Mouse (Mus musculus): ENCODE measurements at regions not wholly inside any gene's neighbourhood (a gene's known extent, or its start where the extent isn't known, plus 50 kb on each side); places are given as distances from the start of the nearest gene placed in this dataset.

DNA sequence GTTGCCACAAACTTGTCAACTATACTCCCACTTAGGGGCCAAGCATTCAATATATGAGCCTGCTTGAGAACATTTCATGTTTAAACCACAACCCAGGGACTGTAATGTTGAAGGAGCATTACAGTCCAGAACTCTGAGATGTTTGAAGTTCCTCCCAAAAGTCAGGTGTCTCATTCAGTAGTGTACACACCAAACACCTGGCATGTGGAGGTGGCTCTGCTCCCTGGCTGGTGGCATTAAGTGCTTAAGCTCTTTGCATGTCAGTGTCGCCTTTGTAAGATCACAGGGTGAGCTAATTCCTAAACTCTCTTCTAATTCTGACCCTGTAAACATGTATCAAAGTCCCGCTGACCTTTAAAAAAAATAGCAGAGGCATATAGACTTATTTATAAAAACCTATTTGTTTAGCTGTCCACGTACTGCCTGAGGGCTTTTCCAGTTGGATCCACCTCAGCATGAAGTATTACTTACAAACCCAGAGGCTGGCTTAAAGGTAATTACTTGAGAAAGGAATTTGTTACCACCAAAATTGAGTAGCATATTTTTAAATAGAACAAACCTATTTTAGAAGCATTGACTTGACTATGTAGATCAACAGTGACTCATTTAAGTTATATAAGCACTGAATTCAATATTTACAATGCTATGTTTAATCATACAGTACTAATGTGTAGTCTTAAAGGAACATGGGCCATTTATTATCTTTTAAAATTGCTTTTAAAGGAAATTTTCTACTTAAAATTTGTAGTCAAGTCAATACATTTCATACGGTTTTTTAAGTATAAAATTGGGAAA lies 276.3 kb upstream of the Fermt1 start:
- no peak for DNase-seq

DNA sequence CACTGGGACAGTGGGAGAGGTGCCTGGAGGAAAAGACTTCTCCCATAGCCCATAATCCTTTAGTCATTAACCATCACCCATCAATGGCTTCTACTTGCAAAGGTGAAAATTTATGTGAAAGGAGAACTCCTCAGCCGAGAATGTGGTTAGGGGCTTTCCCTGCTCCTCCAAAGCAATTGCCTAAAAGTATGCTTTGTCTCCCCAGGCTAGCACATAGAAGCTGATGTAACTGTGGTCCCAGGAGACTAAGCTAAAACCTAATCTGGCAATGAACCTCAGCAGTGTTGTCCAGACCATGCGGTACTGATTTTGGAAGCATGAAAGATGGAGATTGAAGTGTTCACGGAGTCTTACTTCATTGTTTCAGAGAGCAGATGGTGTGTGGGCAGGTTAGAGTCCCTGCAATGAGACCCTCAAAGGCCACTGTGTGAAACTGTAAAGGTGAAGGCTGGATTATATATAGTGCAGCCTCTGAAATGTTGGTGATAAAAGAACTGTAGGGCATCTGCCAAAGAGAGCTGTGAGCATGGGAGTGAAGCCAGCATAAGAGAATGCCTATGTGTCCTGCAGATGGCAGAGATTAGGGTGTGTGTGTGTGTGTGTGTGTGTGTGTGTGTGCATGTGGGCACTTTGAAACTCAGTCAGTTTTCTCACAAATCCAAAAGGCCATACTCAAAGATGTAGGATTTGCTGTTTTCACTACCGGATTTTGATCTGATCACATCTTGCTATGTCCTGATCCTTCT lies 289.6 kb upstream of the Fermt1 start:
- no peak for DNase-seq

DNA sequence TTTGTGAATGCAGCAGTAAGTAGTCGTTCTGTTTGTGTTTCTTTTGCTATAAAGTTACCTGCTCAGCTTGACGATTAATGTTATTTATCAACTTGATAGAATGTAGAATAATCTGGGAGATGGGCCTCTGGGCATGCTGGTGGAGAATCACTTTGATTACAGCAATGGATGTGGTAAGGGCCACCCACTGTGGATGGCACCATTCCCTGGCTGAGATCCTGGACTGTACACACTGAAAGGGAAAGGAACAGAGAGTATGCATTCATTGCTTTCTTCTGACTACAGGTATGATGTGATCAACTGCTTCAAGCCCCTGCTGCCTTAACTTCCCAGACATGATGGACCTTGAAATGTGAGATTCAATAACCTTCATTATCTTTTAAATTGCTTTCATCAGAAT lies 299.8 kb upstream of the Bmp2 start:
- no peak for DNase-seq

DNA sequence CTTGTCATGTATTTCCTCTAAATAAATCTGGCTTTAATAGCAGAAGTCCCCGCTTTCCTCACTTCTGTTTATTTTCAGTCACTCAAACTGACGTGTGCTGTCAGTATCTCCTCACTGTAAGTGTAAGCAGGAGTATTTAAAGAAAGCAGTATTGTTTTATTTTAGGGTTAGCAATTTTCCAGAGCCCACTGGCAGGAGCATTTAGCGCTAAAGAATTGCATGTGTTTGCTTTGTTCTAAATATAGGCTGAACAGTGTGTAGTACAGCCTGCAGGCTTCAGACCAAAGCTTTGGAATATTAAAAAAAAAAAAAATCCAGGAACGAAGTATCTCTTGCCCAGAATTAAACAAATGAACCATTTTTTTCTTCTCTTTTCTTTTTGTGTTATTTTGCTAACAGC lies 277.5 kb upstream of the Bmp2 start:
- no peak for DNase-seq

DNA sequence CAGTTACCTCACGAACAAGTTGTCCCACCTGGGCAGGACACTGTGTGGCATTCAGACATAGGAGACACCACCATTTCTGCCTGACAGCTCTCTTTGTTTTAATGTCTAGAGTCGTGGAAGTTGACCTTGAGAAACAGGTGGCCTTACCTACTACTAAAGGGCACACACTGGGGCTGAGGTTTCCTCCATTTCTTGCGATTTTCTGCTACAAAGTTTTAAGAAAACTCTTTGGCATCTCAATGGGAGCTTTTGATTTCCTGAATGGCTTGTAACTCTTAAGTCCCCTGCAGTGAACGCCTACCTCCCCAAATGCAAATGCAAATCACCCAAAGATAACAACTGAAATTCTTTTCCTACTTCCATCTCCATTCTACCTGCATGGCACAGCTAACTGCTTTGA lies 273.4 kb upstream of the Bmp2 start:
- DNase-seq: no peak

DNA sequence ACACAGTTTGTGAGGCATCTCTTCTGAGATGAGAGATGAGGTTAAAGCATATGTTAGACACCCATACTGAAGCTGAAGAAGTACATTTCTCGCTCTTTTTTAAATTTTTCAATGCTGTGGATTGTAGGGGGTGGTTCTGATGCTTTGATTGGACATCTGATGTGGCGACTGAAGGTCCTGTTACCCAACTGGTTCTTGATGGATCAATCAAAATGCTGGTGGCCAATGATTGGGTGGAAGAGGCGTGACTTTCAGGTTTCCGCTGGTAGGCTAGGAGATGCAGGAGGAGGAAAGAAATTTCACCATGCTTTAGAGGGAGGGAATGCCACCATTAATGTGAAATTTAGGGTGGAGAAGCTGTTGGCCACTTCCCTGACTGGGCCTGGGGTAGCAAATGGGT lies 272.7 kb upstream of the Bmp2 start:
- no peak for DNase-seq

DNA sequence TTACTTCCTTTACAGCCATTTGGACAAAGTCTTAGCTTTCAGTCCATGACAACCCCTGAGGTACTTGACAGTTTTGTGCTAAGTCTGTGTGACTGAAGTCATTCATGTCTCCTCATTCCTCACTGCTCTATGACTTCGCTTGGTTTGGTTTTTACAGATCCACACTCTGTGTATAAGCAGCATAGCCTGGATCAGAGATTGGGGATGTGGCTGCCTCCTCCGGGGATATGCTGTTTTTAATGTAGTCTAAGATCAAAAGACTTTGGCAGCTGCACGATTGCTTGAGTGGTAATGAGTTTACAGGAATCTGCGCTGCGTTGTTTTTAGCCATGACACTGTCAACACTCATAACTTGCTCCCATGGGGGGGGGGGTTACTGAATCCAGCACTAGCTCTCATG lies 269.3 kb upstream of the Bmp2 start:
- no peak for DNase-seq

DNA sequence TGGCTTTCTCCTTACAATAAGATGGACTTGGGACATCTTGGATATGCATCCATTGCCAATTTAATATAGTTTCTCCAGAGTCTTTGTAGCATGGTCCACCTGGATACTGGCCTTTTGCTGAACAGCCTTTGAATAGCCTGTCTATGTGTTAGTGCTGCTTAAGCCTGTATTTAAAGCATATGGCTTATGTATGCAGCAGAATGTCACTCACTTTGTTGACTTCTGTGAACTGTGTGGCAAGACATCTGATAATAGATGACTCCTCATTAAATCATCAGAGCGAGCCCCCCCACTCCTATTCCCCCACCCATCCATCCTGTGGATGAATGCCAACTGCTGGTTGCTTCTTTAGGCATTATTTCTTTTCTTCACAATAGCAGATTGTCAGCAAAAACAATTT lies 268.2 kb upstream of the Bmp2 start:
- no peak for DNase-seq

DNA sequence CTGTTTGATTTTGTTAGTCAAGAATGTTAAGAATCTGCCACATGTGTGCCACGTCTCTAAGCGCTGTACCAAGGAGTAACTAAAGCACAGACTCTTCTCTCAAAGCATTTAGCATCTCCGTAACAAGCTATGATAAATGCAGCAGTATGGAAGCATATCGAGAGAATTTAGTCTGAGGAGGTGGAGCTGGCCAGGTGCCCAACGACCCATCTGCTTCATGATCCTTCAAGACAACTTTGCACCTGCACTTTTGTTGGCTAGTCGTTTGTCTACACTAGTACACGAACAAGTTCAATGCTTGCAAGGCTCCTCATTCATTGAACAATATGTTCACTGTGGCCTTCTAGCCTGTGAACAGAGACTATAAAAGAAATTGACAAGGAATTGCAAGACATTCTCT lies 257.8 kb upstream of the Bmp2 start:
- peak; percentile 6 for DNase-seq

DNA sequence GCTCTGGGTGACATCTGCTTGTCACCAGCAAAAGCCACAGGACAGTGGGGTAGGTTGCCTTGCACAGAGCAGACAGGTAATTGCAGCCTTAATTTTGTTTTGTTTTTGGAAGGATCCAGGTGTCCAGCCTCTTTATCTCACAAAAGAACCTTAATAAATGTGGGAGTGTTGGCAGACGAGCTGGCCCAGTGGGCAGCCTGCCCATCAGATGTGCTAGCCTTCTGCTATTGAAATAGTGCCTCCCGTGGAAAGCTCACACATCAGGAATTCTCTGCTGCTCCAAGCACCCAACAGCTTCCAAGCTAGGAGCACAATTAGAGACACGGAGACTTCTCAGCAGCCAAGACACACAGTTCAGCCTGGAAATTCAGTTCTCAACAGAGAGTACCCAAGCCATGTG lies 246.0 kb upstream of the Bmp2 start:
- peak; percentile 4 for DNase-seq

DNA sequence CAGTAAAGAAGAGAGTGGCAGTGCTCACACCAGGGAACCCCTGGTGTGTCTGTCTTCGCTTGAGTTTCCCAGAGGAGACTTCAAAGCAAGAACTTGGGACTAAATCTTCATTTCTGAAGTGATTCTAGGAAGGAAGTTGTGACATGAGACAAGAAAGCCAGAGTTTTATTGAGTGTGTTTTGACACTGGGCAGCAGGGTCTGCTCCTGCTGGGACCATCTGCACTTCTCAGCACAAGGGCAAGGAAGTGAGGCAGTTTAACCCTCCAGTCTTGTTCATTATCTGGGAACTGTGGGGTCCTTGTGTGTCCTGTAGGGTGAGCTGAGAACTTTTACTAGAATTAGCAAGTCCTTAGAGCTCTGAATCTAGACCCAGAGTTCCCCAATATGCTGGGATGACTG lies 241.0 kb upstream of the Bmp2 start:
- no peak for DNase-seq

DNA sequence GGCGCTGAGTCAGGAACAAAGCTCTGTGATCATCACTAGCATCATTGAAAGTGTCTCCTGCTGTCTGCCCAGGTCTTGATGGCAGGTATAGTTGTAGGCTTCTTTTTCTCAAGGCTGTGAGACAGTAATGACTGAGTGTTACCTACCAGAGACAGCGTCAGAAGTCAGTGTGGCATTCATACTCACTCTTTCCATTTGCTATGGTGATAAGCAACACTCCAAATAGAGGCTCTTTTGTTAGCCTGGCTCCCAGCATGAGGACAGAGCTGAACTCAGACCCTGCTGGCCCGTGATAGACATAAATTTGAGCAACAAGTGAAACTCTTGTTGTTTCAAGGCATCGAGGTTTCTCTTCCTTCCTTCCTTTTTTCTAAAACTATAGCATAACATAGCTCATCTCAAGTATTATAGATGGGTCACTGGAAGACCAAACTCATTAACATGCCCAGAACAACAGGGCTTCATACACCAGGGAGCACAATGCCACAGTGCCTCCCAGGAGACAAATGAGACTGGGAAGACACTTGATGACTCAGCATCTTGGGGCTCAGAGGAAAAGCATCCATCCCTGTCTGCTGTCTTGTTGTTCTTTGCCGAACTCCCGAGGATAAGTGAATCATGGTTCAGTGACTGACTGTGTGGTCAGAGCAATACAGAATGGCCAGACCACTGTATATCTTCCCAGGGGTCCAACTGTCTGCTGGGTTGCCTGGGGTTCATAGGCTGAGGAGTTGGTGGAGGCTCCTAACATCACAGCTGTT lies 225.5 kb upstream of the Bmp2 start:
- no peak for DNase-seq

DNA sequence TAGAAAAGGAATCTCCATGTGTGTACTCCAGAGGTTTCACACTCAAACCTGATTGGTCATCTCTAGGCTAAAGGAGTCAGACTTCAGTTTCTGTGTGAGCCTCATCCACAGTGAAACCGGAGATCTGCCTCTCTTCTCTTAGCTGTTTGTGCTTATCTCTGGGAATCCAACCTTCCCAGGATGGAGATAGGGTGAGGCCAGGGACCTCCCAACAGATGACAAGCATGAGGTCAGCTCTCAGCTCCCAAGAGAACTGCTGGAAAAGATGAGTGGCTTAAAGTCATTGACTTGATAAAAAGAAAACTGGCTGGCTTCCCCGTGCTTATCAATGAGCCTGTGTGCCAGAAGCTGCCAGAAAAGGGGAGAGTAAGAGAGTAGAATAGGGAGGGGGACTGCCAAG lies 224.3 kb upstream of the Bmp2 start:
- DNase-seq: no peak

DNA sequence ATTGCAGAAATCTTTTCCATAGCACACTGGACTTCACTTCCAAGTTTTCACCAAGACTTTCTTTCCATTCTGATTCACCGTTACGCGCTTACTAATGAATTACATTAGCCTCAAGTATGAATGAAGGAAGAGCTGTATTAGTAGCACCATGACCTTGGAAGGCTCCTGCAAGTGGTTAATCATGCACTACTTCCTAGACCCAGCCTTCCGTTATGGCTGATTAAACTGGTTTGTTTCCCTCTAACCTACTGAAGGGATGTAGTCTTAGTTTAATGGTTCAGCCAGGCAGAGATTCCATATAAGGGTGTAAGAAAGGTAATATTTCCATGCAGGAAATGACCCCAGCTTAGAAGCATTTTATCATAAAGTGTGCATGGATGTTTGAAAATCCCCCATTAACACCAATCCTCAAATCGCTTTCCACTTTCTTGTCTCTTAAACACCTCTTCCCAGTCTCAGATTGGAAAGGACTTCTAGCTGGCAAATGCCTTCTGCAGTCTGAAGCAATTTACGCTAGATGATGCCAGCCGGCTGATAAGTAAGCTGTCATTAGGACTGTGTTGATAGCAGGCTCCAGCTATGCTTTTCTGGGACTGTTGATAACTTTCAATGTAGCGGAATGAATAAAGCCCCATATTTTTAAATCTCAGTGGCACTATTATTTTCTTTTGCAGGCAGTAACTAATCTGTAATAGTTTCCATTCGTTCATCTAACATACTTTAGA lies 215.6 kb upstream of the Bmp2 start:
- no peak for DNase-seq

DNA sequence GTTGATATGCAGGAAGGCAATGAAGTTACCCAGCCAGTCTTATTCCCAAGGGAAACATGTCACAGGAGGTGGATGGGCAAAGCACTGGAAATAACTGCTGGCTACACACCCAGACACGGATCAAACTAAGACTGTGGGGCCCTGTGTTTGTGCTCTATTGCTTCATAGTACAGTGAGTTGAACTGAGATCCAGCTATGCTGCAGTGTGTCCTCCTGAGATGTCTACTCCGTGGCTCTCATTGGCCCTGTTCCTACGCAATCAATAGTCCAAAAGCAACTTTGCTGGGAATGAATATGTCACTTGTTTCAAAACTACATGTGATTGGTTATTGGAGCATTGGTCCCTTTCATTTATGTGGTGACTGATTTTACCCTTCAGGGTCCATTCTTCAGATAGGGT lies 213.8 kb upstream of the Bmp2 start:
- no peak for DNase-seq

DNA sequence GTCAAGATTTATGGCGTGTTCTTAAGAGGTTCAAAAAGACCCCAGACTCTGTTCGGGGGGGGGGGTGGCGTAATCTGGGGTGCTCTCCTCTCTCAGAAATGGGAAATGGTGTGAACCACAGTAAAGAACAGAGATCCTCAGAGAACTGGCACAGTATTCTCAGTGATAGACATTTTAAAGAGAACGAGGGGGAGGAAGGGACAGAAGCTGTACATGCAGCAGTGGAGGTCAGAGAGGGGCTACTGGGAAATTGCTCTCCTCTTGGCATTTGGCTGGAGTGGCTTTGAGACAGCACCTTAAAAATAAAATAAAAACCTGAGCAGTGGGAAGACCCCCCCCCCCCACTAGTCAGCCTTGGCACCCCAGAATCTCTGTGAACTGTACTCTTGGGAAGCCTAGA lies 210.6 kb upstream of the Bmp2 start:
- no peak for DNase-seq

DNA sequence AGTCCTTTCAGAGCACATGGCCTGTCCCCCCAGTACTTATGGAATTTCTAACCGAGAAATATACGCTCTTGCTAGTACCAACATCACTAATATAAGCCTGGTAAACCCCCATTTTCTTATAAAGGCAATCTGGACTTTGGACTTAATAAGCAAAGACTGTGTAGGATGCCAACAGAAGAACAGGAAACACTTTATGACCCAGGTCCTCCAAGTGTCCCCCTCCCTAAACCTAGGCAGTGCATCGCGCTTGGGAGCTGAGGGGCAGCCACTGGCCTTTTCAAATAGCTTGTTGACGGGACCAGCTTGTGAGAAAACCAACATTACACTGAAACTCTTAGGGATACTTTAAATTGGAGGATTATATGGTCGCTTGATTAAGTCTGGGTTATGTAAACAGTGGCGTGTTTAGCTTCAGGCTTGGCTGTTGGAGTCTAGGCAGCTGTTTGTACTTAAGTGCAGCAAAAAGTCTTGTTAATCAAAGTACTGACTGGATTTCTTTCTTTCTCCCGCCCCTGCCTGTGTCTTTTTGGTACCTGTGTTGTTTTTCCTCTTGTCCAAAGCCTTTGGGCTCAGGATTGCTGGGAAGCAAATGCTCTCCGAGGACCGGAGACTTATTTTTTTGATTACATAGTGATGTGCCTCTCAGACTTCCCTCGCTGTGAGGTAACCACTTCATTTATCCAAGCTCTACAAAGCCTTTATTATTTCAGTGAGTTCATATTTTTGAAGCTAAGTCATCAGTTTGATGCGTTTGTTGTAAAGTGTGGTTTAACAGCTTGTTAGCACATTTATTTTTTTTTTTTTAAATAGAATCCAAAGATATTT lies 205.8 kb upstream of the Bmp2 start:
- no peak for DNase-seq

DNA sequence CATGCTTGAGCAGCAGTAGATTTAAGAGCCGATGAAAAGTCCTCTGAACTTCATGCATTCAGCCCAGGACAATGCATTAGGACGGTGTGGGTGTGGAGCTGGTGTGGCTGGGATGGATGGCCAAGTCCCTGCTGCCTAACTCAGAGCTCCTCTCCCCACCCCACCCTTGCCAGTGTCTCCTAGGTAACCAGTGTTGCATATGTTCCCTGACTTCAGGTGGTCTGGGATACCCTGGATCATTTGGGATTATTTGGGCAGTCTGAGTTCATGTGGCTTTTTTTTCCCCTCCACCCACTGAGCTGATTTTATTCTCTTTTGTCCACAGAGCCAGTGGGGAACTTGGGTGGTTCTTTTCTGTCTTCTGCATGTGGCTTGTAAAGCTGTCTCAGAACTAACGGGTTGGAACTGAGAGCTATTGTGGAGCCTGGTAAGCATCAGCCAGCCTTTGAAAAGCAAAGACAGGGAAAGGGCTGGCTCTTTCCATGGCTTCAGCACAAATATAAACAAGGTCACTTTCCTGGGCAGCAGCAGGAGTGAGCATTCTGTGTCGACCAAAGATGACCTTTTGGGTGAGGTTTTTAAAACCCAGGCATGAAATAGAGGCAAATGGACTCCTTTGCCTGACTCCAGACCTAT lies 205.1 kb upstream of the Bmp2 start:
- no peak for DNase-seq

DNA sequence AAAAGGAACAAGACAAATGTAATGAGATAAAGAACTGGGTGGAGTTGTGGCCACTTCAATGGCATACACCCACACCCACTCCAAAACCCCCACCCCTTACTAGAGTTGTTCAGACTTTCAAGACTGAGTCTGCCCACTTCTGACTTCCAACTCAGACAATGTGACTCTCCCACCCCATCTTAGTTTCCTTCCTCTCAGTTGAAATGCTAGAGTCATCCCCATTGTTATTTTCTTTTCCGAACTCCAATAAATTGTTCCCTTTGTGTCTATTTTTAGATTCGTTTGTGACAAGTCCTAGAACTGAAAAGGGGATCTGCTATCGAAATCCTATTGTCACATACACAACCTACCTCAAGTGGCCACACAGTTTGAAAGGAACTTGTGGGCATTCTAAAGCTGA lies 200.7 kb upstream of the Bmp2 start:
- no peak for DNase-seq

DNA sequence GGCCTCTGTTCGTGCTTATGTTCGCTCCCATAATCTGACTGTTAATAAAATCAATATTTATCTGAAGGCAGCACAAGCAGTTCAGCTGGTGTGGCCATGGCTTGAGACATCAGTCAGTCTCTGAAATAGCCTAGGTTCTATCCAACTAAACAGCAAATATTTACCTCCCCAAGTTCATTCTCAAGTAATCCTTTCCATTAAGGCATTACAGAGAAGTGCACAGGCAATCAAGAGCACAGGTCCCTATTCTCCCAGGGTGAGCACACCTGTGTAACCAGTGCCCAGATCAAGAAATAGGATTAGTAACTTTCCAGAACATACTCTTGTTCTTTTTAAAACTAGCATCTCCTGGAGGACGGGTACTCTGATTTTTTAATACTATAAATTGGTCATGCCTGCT lies 199.2 kb upstream of the Bmp2 start:
- DNase-seq: no peak

DNA sequence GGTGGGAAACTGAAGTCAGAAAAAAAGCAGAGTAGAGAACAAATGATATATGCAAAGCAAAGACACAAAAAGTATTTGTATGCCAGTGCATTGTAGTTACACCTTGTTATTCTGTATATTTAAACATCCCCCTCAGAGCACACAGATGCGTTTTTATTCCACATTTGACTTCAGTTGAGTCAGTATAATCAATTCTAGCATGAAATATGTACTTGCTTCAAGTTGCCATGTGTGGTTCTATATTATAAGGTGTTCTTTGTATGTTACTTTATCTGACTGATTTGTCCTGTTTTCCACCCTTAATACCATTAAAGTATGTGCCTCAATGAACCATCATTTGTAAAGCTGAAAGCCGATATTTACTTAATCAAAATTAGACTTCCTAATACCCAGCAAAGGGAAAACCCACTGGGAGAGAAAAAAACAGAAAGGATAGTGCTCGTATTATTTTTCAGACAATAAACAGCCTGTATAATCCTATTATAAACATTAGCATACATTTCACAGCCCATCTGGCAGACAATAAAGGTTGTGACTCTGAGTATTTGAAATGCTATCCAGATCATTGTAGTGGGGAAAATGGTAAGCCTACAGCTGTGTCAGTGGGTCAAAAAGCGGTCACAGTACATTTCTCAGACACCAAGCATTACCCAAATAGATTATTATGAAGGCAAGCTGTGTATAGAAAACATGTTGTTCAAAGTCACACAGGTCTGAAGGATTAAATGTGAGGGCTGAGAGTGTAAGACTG lies 189.1 kb upstream of the Bmp2 start:
- no peak for DNase-seq
